Mouse (Mus musculus) stomach, embryonic 15.5 days (tissue): ENCODE data around the gene Zfp704. TPM values are rescaled to one million over a fixed set of nuclear protein-coding genes. Genes with fewer than 3 reads are reported as not detected.

Source experiments
- ATAC-seq: fragments of 200-750 bp; cut with Nextera tagmentation; 2 replicates; pipeline ENCODE4 v1.8.0; 2017; ENCODE audit warnings: low read depth, moderate number of reproducible peaks, moderate TSS enrichment; ENCODE audit not compliant: insufficient read depth, low FRiP score
- H3K27ac ChIP-seq: fragments of 300-500 bp; sonication (generic); 2 replicates; pipeline ENCODE4 v1.5.1; 2015; ENCODE audit warnings: mild to moderate bottlenecking, inconsistent platforms
- H3K27me3 ChIP-seq: fragments of 300-500 bp; sonication (generic); replicated peaks from 2 replicates; pipeline ENCODE4 v1.6.1; 2015; ENCODE audit warnings: inconsistent platforms
- H3K36me3 ChIP-seq: fragments of 300-500 bp; sonication (generic); 2 replicates; pipeline ENCODE4 v1.6.1; 2015; ENCODE audit warnings: inconsistent platforms
- H3K4me1 ChIP-seq: fragments of 300-500 bp; sonication (generic); 2 replicates; pipeline ENCODE4 v1.6.1; 2015; ENCODE audit warnings: inconsistent platforms
- H3K4me2 ChIP-seq: fragments of 300-500 bp; sonication (generic); 2 replicates; pipeline ENCODE4 v1.6.1; 2015; ENCODE audit warnings: mild to moderate bottlenecking, inconsistent platforms
- H3K4me3 ChIP-seq: fragments of 300-500 bp; sonication (generic); replicated peaks from 2 replicates; pipeline ENCODE4 v1.5.1; 2015; ENCODE audit warnings: inconsistent platforms
- H3K9ac ChIP-seq: fragments of 300-500 bp; sonication (generic); 2 replicates; pipeline ENCODE4 v1.6.1; 2015; ENCODE audit warnings: inconsistent platforms
- H3K9me3 ChIP-seq: fragments of 300-500 bp; sonication (generic); 2 replicates; pipeline ENCODE4 v1.6.1; 2016; ENCODE audit warnings: inconsistent platforms
- WGBS: fragments of 180-500 bp; shearing (Covaris S2); methylation state at CpG from one replicate; pipeline ENCODE4 v1.1.7; 2015; 5-methylcytosine and 5-hydroxymethylcytosine counted together
- polyA plus RNA-seq: library from polyadenylated mRNA; unstranded; fragments of >200 nt; fragmentation: Nextera tagmentation; extraction: Ambion mirVana; gene quantifications from 2 replicates; pipeline ENCODE4 v1.2.1, GENCODE M21; 2015

Gene Zfp704
- polyA plus RNA-seq, 1 experiment from 2014 or later = 8.0 TPM

DNA sequence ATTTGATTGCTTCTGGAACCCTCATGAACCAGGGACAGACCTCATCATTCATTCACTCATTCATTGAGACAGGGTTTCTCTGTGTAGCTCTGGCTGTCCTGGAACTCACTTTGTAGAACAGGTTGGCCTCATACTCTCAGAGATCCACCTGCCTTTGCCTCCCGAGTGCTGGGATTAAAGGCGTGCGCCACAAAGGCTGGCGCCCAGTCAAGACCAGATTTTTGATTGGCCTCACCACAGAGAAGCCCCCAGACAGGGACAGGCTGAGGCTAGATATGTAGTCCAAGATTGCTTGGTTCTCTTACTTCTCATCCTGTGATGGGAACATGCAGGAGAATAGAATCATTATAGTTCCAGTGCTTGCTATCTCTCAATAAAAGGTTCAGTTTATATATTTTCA is 105.5 kb downstream of the Zfp704 start:
- ATAC-seq = no peak
- WGBS = 90% methylated on average over 4 of the region's 4 CpGs
- Histone ChIP-seq H3K9me3 (no peaks in the 10 kb centered on the region), H3K9ac (no peak overlapping the region), H3K36me3 (no peaks in the 10 kb centered on the region), H3K27me3 (no peaks in the 10 kb centered on the region), H3K4me2 (no peak overlapping the region), H3K27ac (no peak overlapping the region), H3K4me1 (peaks cover 18% of the 10 kb centered on the region), H3K4me3 (no peak overlapping the region)

DNA sequence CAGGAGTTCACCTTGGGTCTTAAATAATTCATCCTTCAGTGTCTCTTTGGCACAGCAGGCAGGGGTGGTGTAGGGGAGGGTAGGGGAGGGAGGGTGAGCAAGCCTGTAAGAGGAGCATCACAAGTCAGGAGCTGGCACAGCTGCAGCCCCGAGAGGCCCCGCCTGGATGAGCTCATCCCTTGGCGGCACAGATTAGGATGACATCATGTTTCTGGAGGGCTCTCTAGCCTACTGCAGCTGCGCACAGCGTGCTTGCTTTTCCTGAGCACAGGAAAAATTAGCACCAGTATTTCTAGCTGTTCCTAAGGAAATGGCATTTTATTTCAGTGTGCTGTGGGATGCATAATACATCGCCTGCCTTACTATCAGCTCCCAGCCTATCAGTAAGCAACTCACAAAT is 109.2 kb downstream of the Zfp704 start:
- no peaks in the 10 kb centered on the region for H3K27me3 ChIP-seq
- H3K27ac ChIP-seq = peak overlapping the region; percentile 79; the same call in 1 of the 2 replicates
- H3K9me3 ChIP-seq = no peaks in the 10 kb centered on the region
- no peak overlapping the region for H3K9ac ChIP-seq
- no peak overlapping the region for H3K4me3 ChIP-seq
- 13% methylated on average over 6 of the region's 6 CpGs for WGBS
- H3K4me2 ChIP-seq = 0 out of 2 replicates have a peak overlapping the region, but pooled peaks have one; percentile 25
- H3K36me3 ChIP-seq = no peaks in the 10 kb centered on the region
- ATAC-seq = peak; percentile 93
- peaks cover 21% of the 10 kb centered on the region for H3K4me1 ChIP-seq

DNA sequence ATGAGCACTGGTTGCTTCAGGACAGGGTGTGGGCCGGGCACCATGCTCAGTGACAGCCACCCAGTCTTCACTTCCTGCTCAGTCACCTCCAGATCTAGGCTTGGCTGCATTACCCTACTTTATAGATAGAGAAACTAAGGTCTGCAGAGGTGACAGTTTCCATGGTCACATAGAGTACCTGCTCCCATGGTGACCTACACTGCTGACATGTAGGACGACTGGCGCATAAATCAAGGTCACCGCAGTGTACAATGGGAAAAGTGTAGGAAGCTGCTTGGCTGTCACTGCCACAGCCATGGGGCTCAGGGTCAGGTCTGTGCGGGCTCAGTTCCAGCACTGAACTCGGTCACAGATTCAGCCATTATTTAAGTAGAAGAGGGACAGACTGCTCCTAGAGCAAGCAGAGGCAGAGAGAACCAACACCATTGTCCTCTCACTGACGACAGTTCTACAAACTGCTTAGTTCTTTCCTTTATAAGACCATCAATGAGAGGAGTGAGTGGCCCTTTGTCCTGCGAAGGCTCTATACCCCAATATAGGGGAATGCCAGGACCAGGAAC is 109.8 kb downstream of the Zfp704 start:
- no peak overlapping the region for H3K9ac ChIP-seq
- no peaks in the 10 kb centered on the region for H3K27me3 ChIP-seq
- peak; percentile 49 for ATAC-seq
- no peaks in the 10 kb centered on the region for H3K36me3 ChIP-seq
- no peak overlapping the region for H3K4me3 ChIP-seq
- no peaks in the 10 kb centered on the region for H3K9me3 ChIP-seq
- H3K27ac ChIP-seq = peak overlapping the region; percentile 79; the same call in 1 of the 2 replicates
- H3K4me2 ChIP-seq = peak overlapping the region; percentile 25; the same call in 1 of the 2 replicates
- WGBS = 49% methylated on average over 8 of the region's 8 CpGs
- H3K4me1 ChIP-seq = peaks cover 21% of the 10 kb centered on the region

DNA sequence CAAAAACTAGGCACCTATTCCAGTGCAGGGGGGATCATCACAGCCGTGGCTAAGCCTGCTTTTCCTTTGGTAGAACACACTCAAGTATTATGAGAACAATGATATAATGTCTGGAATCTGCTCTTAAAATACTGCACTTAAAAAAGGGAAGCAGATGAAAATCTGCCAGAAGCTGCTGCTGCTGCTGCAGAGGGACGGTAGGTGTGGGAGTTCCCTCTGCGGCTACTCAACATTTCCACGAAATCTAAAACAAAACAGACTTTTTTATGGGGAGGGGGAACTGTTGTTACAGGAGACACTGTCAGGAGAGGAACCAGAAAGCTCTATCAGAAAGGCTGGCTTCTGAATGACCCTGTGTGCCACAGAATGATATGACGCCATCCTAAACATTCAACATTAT is 110.4 kb downstream of the Zfp704 start:
- no peak overlapping the region for H3K4me3 ChIP-seq
- H3K4me2 ChIP-seq = no peak overlapping the region
- no peak for ATAC-seq
- H3K27me3 ChIP-seq = no peaks in the 10 kb centered on the region
- no peaks in the 10 kb centered on the region for H3K9me3 ChIP-seq
- H3K36me3 ChIP-seq = no peaks in the 10 kb centered on the region
- 22% methylated on average over 5 of the region's 5 CpGs for WGBS
- H3K4me1 ChIP-seq = peaks cover 21% of the 10 kb centered on the region
- peak overlapping the region; percentile 79; the same call in 1 of the 2 replicates for H3K27ac ChIP-seq
- H3K9ac ChIP-seq = no peak overlapping the region

DNA sequence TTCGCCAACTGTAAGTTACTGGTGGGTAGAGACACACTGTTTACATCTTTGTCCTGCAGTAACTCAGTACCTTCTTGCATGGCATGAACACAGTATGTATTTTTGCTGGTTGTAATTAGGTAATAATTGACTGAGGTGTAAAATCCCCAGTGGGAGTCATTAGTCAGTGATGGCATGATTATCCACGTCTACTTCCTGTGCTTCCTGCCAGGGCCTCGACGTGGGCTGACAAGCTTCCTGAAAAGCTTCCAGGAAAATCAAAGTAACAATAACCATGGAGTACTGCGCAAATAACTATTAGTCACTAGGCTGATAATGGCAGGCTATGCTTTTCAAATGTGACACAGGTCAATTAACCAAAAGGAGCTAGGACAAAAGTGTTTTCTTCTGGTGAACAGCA is 112.6 kb downstream of the Zfp704 start:
- Histone ChIP-seq H3K4me2 (no peak overlapping the region), H3K27ac (no peak overlapping the region), H3K4me1 (peaks cover 21% of the 10 kb centered on the region), H3K4me3 (no peak overlapping the region), H3K9me3 (no peaks in the 10 kb centered on the region), H3K36me3 (no peaks in the 10 kb centered on the region), H3K9ac (no peak overlapping the region), H3K27me3 (no peaks in the 10 kb centered on the region)
- ATAC-seq = no peak
- WGBS = 49% methylated on average over 5 of the region's 5 CpGs

DNA sequence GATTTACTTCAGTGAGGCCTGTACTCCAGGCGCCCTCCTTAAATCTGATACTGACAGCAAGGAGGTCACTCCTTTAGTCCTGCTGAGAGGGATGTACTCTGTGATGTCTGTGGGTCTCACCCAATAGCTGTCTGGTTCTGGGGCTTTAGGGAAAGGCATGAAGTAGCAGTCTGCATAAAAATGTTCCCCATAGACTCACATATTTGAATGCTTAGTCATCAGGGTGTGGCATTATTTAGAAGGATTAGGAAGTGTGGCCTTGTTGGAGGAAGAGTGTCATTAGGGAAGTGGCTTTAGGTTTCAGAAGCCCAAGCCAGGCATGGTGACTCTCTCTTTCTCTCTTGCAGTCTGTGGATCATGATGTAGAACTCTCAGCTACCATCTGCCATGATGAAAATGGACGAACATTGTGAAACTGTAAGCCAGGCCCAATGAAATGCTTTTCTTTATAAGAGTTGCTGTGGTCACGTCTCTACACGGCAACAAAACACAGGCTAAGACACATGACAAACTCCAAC is 118.1 kb downstream of the Zfp704 start:
- Histone ChIP-seq H3K36me3 (no peaks in the 10 kb centered on the region), H3K9me3 (no peaks in the 10 kb centered on the region), H3K4me1 (no peaks in the 10 kb centered on the region), H3K27ac (no peak overlapping the region), H3K9ac (no peak overlapping the region), H3K27me3 (no peaks in the 10 kb centered on the region), H3K4me3 (no peak overlapping the region), H3K4me2 (no peak overlapping the region)
- no peak for ATAC-seq
- 78% methylated on average over 4 of the region's 4 CpGs for WGBS

DNA sequence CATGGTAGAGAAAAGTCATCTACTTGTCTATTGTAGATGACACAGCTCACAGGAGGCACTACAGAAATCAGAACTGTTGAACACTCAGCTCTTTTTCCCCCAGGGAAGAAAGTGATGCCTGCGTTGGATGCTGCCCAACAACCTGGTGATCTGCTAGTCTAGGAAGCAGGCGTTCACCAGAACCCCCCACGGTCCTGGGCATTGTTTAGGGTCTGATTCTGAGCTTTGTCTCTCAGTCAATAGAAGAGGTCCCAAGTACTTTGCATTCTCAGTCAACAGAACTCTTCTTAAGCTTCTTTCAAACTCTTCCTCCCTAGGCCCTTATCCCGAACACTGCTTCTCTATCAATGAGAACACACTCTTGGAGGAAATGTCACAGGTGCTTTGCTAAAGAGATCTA is 122.2 kb downstream of the Zfp704 start:
- no peaks in the 10 kb centered on the region for H3K9me3 ChIP-seq
- H3K36me3 ChIP-seq = no peaks in the 10 kb centered on the region
- no peak overlapping the region for H3K4me2 ChIP-seq
- no peak overlapping the region for H3K27ac ChIP-seq
- ATAC-seq = no peak
- H3K4me3 ChIP-seq = no peak overlapping the region
- 88% methylated on average over 4 of the region's 4 CpGs for WGBS
- H3K4me1 ChIP-seq = no peaks in the 10 kb centered on the region
- H3K9ac ChIP-seq = no peak overlapping the region
- no peaks in the 10 kb centered on the region for H3K27me3 ChIP-seq

DNA sequence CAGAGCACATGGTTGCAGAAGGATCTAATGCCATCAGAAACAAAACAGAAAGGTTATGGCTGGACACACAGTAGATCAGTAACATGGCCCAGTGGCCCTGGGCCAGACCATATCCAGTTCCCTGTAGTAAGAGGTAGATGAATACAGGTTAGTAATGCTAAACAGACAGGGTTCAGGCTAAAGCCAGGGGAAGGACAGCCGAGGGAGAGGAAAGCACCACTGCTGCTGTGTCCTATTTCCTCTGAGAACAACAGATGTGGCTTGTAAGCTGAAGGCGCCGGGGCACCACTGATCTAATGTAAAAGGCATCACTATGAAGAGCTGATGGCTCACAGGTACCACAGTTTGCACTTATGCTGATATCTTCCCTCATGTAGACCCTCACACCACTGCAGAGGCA is 124.4 kb downstream of the Zfp704 start:
- Histone ChIP-seq H3K9ac (no peak overlapping the region), H3K4me2 (no peak overlapping the region), H3K27ac (no peak overlapping the region), H3K36me3 (no peaks in the 10 kb centered on the region), H3K9me3 (no peaks in the 10 kb centered on the region), H3K27me3 (no peaks in the 10 kb centered on the region), H3K4me3 (no peak overlapping the region), H3K4me1 (no peaks in the 10 kb centered on the region)
- WGBS = 88% methylated on average over 3 of the region's 3 CpGs
- ATAC-seq = no peak

DNA sequence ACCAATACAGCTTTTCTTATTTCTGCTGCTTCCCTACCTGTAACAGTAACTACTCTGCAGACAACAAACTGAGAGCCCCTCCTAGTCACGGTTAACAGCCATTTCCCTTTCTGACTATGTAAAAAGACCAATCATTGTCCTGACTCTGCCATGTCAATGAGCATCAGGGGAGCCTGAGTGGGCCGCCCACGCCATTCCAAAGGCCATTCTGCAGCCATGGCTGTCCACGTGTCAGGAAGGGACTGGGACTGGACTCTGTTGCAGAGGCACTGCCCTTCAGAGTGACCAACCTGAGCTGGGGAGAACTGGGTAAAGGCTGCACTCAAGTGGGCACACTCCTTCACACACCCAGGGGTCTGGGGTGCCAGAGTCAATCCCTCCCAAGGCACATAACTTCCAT is 127.9 kb downstream of the Zfp704 start:
- Histone ChIP-seq H3K9me3 (no peaks in the 10 kb centered on the region), H3K4me3 (no peak overlapping the region), H3K9ac (no peak overlapping the region), H3K4me2 (no peak overlapping the region), H3K4me1 (no peaks in the 10 kb centered on the region), H3K27me3 (no peaks in the 10 kb centered on the region), H3K27ac (no peak overlapping the region), H3K36me3 (no peaks in the 10 kb centered on the region)
- WGBS = 82% methylated on average over 4 of the region's 4 CpGs
- ATAC-seq = no peak

DNA sequence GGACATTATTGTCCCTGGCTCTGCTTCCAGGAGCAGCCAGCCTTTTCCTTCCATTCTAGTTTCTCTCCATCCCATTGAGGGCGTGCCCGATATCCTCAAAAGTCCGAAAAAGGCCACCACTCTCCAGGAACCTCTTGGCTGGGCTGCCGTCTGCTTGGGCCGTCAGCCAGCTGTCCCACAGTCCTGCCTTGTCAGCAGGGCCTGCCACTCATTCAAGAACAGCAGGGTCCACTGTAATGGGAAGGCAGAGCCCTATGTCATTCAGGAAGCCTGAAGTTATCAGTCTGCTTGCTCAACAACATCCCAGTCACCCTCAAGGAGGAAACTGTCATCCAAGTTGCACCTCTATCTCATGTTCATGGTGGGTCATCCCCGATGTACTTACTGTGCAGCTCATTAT is 128.5 kb downstream of the Zfp704 start:
- ATAC-seq = no peak

DNA sequence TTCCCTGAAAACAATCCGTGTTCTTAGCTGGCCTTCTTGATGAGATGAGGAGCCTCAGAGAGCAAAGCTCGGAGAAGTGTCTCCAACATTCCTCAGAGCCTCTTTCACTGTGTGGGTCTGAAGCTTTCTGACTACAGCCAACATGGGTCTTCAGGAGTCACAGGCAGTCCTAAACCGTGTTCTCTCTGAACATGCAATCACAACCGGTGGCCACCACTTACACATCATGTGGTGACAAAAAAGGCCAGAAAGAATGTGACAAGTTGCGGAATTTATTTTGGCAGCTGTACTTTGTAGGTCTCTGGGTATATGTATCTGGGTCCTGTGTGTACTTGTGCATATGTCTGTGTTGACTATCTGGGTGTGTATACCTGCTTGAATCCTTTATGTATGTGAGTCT is 128.9 kb downstream of the Zfp704 start:
- no peak overlapping the region for H3K27ac ChIP-seq
- no peaks in the 10 kb centered on the region for H3K4me1 ChIP-seq
- H3K9ac ChIP-seq = no peak overlapping the region
- no peak for ATAC-seq
- WGBS = 87% methylated on average over 5 of the region's 5 CpGs
- H3K27me3 ChIP-seq = no peaks in the 10 kb centered on the region
- no peaks in the 10 kb centered on the region for H3K9me3 ChIP-seq
- H3K4me2 ChIP-seq = no peak overlapping the region
- no peak overlapping the region for H3K4me3 ChIP-seq
- H3K36me3 ChIP-seq = no peaks in the 10 kb centered on the region

More for the DNA sequence above, 128.5 kb downstream of the Zfp704 start:
- Histone ChIP-seq H3K36me3 (no peaks in the 10 kb centered on the region), H3K27me3 (no peaks in the 10 kb centered on the region), H3K4me1 (no peaks in the 10 kb centered on the region), H3K9me3 (no peaks in the 10 kb centered on the region), H3K27ac (no peak overlapping the region), H3K4me2 (no peak overlapping the region), H3K4me3 (no peak overlapping the region), H3K9ac (no peak overlapping the region)
- 68% methylated on average over 6 of the region's 6 CpGs for WGBS

DNA sequence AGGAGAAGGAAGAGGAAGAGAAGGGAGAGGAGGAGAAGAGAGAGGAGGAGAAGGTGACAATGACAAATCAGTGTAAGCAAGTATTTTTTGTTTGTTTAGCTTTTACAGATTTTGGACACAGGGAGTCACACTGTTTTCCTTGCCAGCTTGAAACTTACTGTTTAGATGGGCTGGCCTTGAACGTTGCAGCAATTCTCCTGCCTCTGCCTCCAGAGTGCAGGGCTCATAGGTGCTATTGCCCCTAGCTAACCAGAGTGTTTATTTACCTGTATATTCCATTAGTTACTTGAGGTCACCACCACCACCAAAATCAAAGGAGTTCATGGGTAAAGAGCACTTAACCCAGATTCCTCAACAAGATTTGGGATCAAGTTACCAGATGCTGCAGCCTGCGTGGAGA is 132.5 kb downstream of the Zfp704 start:
- WGBS = 65% methylated on average over 2 of the region's 2 CpGs
- no peak overlapping the region for H3K27ac ChIP-seq
- H3K36me3 ChIP-seq = no peaks in the 10 kb centered on the region
- H3K27me3 ChIP-seq = no peaks in the 10 kb centered on the region
- H3K9me3 ChIP-seq = no peaks in the 10 kb centered on the region
- no peak overlapping the region for H3K9ac ChIP-seq
- H3K4me2 ChIP-seq = no peak overlapping the region
- no peak overlapping the region for H3K4me3 ChIP-seq
- ATAC-seq = no peak
- no peaks in the 10 kb centered on the region for H3K4me1 ChIP-seq

DNA sequence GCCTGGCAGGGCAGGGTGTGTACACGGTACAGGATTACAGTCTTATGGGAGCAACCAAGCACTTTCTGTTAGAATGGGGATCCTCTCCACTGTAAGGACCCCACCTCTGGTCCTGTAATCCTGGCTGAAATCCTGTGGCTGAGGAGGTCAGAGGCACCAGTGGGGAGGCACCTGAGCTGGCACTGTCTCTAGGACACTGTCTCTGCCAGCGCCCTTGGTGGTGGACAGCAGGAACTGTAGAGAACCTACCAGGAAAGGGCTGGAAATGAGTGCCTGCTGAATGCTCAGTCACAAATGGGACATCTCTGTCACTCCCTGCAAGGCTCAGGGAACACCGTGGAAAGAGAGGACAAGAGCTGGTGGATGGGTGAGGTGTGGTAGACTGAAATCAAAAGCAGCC is 133.5 kb downstream of the Zfp704 start:
- Histone ChIP-seq H3K4me2 (no peak overlapping the region), H3K36me3 (no peaks in the 10 kb centered on the region), H3K9me3 (no peaks in the 10 kb centered on the region), H3K4me3 (no peak overlapping the region), H3K9ac (no peak overlapping the region), H3K4me1 (no peaks in the 10 kb centered on the region), H3K27me3 (no peaks in the 10 kb centered on the region), H3K27ac (no peak overlapping the region)
- WGBS = 93% methylated on average over 3 of the region's 3 CpGs
- ATAC-seq = no peak
